Mouse (Mus musculus): ENCODE measurements at regions not wholly inside any gene's neighbourhood (a gene's known extent, or its start where the extent isn't known, plus 50 kb on each side); places are given as distances from the start of the nearest gene placed in this dataset.

DNA sequence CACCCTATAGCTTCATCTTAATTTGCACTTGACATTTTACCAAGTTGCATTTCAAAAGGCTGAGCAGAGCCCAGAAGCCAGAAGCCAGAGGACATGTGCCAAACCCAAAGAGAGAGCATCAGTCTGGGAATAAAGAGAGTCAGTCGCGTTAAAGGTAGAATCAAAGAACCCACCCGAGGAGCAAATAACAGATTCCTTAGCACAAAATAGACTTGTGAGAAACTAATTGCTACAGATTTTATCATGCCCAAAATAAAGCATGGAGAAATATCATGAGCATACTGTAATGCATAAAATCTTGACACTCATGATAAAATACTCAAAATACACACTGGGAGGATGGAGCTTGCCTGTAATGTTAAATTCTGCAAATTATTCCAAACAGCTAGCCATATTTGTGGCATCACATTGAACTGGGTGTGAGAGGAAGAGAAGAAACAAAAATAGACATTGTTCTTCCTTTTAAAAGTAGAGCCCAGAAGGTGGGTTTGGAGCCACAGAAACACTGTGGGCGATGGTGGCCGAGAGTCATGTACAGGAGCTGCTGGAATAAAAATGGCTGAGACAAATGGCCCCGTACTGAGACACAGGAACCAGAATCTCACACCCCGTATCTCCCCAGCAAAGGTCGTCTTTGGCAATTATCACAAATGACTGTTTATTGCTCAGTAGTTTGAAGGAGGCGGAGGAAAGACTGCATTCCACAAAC is 317.2 kb downstream of the Klf6 start:
- Histone ChIP-seq H3K36me3 (ENCODE audit: control insufficient read depth, insufficient read depth, low read length) (no peaks in the 10 kb centered on the region), H3K27ac (ENCODE audit: control insufficient read depth, insufficient read depth, low read depth, low read length) (no peak overlapping the region), H3K4me1 (ENCODE audit: control insufficient read depth, insufficient read depth, low read length) (no peaks in the 10 kb centered on the region), H3K27me3 (ENCODE audit: control insufficient read depth, insufficient read depth, low read length) (no peaks in the 10 kb centered on the region), H3K4me3 (ENCODE audit: control insufficient read depth, low read depth, low read length) (no peak overlapping the region)
- TF ChIP-seq CTCF (IDR thresholded peaks at IDR 0.05; ENCODE audit: control insufficient read depth, insufficient read depth, insufficient replicate concordance, low read depth, low read length): no peak
- no peak for TF ChIP-seq POLR2A (IDR thresholded peaks at IDR 0.05; ENCODE audit: control insufficient read depth, low read depth, low read length)

DNA sequence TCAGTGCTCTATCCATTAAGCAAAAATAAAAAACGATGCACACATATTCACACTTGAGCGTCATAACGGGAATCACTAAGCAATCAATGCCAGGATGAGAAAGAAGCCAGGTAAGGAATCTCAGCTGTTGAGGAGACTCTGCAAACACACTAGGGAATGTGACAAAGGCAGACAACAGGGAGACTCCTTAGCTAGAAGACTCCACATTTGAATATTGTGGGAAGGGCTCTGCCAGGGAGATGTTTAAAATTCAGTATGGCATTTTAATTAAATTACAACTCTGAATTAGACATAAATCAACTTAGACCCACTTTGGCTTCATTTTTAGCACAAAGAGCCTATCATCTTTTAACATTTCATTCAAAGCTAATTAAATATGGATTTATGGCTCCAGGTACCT is 327.9 kb downstream of the Klf6 start:
- Histone ChIP-seq H3K4me3 (ENCODE audit: control insufficient read depth, low read depth, low read length) (no peak overlapping the region), H3K4me1 (ENCODE audit: control insufficient read depth, insufficient read depth, low read length) (no peaks in the 10 kb centered on the region), H3K27ac (ENCODE audit: control insufficient read depth, insufficient read depth, low read depth, low read length) (no peak overlapping the region), H3K36me3 (ENCODE audit: control insufficient read depth, insufficient read depth, low read length) (no peaks in the 10 kb centered on the region), H3K27me3 (ENCODE audit: control insufficient read depth, insufficient read depth, low read length) (no peaks in the 10 kb centered on the region)
- no peak for TF ChIP-seq POLR2A (IDR thresholded peaks at IDR 0.05; ENCODE audit: control insufficient read depth, low read depth, low read length)
- TF ChIP-seq CTCF (IDR thresholded peaks at IDR 0.05; ENCODE audit: control insufficient read depth, insufficient read depth, insufficient replicate concordance, low read depth, low read length): no peak

DNA sequence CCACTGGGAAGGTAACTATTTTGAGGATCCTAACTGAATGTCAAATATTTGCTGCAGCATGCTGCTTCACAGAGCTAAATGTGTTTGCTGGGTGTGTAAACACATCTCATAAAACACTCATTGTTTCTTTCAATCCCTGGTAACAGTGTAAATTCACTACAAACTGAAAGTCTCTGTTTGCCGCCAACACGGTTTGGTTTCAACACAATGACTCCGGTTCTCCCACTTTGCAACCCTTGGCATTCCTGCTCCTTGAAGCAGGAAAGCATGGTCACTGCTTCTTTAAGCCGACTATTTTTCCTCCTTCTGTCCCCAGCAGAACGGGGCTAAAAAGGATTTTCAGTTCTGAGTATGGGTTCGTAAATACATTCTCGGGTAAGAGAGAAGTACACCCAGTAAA is 328.3 kb downstream of the Klf6 start:
- Histone ChIP-seq H3K27me3 (ENCODE audit: control insufficient read depth, insufficient read depth, low read length) (no peaks in the 10 kb centered on the region), H3K4me3 (ENCODE audit: control insufficient read depth, low read depth, low read length) (no peak overlapping the region), H3K27ac (ENCODE audit: control insufficient read depth, insufficient read depth, low read depth, low read length) (no peak overlapping the region), H3K36me3 (ENCODE audit: control insufficient read depth, insufficient read depth, low read length) (no peaks in the 10 kb centered on the region), H3K4me1 (ENCODE audit: control insufficient read depth, insufficient read depth, low read length) (no peaks in the 10 kb centered on the region)
- TF ChIP-seq CTCF (IDR thresholded peaks at IDR 0.05; ENCODE audit: control insufficient read depth, insufficient read depth, insufficient replicate concordance, low read depth, low read length): no peak
- TF ChIP-seq POLR2A (IDR thresholded peaks at IDR 0.05; ENCODE audit: control insufficient read depth, low read depth, low read length): no peak

DNA sequence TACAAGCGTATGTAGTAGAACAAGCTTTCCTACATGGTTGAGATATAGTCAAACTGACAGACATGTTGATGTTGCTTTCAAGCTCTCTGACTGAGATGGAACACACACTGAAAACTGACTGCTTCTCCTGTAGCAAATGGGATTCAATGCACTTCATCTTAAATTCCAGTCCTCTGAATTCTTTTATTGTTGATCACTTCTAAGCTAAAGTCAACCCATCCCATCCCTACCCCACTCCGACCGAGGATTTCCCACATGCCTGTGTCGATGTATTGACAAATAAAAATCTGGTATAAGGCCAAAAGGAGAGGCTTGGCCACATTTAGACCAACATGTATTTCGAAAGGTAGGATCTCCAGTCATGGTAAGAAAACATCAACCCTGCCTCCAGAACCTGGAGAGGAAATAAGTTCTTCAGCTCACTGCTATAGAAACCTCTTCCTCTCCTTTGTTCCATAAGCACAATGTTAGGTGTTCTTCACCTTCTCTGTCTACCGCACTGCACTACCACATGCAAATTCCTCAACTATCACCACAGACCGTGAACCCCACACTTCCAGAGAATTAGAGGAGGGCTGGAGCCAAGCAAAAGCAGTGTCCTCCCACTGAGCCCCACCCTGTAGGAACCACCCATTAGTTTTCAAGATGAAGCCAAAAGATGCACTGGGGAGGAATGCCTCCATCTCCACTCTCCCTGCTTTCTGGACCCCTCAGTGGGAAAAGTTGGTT is 330.1 kb downstream of the Klf6 start:
- H3K27me3 ChIP-seq (ENCODE audit: control insufficient read depth, insufficient read depth, low read length): no peaks in the 10 kb centered on the region
- no peak overlapping the region for H3K27ac ChIP-seq (ENCODE audit: control insufficient read depth, insufficient read depth, low read depth, low read length)
- no peak overlapping the region for H3K4me3 ChIP-seq (ENCODE audit: control insufficient read depth, low read depth, low read length)
- TF ChIP-seq CTCF (IDR thresholded peaks at IDR 0.05; ENCODE audit: control insufficient read depth, insufficient read depth, insufficient replicate concordance, low read depth, low read length) (no peak), POLR2A (IDR thresholded peaks at IDR 0.05; ENCODE audit: control insufficient read depth, low read depth, low read length) (no peak)
- no peaks in the 10 kb centered on the region for H3K4me1 ChIP-seq (ENCODE audit: control insufficient read depth, insufficient read depth, low read length)
- no peaks in the 10 kb centered on the region for H3K36me3 ChIP-seq (ENCODE audit: control insufficient read depth, insufficient read depth, low read length)

DNA sequence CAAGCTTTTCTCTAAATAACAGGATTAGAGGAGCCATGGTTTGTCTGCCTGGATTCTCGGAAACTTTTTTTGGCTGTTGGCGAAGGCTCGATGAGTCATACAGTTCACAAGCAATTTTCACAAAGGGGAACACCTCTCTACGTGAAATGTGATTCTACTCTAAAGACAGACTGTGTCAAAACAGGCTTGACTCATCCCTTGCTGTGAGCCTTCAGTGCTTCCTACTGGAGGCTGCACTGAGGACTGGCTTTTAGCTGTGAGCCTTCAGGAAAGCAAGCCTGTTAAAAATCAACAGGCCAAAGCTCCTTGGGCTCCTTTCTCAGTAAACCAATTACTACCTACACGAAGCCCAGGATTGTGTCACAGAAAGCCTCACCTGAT is 330.6 kb downstream of the Klf6 start:
- H3K4me1 ChIP-seq (ENCODE audit: control insufficient read depth, insufficient read depth, low read length): no peaks in the 10 kb centered on the region
- H3K27ac ChIP-seq (ENCODE audit: control insufficient read depth, insufficient read depth, low read depth, low read length): no peak overlapping the region
- H3K27me3 ChIP-seq (ENCODE audit: control insufficient read depth, insufficient read depth, low read length): no peaks in the 10 kb centered on the region
- H3K36me3 ChIP-seq (ENCODE audit: control insufficient read depth, insufficient read depth, low read length): no peaks in the 10 kb centered on the region
- TF ChIP-seq CTCF (IDR thresholded peaks at IDR 0.05; ENCODE audit: control insufficient read depth, insufficient read depth, insufficient replicate concordance, low read depth, low read length): no peak
- TF ChIP-seq POLR2A (IDR thresholded peaks at IDR 0.05; ENCODE audit: control insufficient read depth, low read depth, low read length): no peak
- no peak overlapping the region for H3K4me3 ChIP-seq (ENCODE audit: control insufficient read depth, low read depth, low read length)

DNA sequence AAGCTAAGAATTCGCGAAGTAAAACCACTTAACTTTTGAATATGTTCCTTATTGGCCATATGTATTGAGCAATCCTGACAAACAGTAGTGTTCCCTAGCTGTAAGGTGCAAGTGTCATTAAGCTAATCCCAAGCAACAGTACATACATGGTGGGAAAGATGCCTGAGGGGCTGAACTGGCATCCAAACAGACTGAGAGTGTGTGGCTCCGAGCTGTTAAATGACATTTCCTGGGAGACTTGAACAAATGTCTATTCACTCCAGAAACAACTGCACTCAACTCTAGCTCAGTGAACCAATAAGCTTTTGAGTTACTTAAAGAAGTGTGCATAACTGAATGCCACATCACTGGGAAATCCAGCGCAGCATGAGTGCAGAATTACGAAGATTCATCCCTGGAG is 335.4 kb downstream of the Klf6 start:
- no peak overlapping the region for H3K4me3 ChIP-seq (ENCODE audit: control insufficient read depth, low read depth, low read length)
- H3K27me3 ChIP-seq (ENCODE audit: control insufficient read depth, insufficient read depth, low read length): no peaks in the 10 kb centered on the region
- H3K4me1 ChIP-seq (ENCODE audit: control insufficient read depth, insufficient read depth, low read length): no peaks in the 10 kb centered on the region
- H3K36me3 ChIP-seq (ENCODE audit: control insufficient read depth, insufficient read depth, low read length): no peaks in the 10 kb centered on the region
- TF ChIP-seq POLR2A (IDR thresholded peaks at IDR 0.05; ENCODE audit: control insufficient read depth, low read depth, low read length): no peak
- no peak for TF ChIP-seq CTCF (IDR thresholded peaks at IDR 0.05; ENCODE audit: control insufficient read depth, insufficient read depth, insufficient replicate concordance, low read depth, low read length)
- H3K27ac ChIP-seq (ENCODE audit: control insufficient read depth, insufficient read depth, low read depth, low read length): no peak overlapping the region

DNA sequence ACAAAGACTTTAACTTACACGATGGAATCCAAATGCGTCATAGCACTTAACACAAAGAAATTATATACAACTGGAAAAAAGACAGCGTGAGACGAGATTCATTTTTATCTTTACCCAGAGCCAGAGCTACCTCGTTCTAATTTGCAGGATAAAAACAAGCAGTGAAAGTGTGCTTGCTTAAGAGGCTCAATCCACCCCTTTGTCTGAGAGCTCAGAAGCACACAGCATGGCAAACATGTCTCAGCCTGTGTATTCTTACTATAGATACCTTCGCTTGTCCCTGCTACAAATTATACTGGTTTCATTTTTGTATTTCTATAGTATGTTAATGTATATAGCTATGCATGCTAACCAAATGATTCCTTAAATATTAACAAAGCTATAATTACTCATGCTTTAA is 337.8 kb downstream of the Klf6 start:
- no peak for TF ChIP-seq POLR2A (IDR thresholded peaks at IDR 0.05; ENCODE audit: control insufficient read depth, low read depth, low read length)
- TF ChIP-seq CTCF (IDR thresholded peaks at IDR 0.05; ENCODE audit: control insufficient read depth, insufficient read depth, insufficient replicate concordance, low read depth, low read length): no peak
- H3K36me3 ChIP-seq (ENCODE audit: control insufficient read depth, insufficient read depth, low read length): no peaks in the 10 kb centered on the region
- H3K4me3 ChIP-seq (ENCODE audit: control insufficient read depth, low read depth, low read length): no peak overlapping the region
- H3K27me3 ChIP-seq (ENCODE audit: control insufficient read depth, insufficient read depth, low read length): no peaks in the 10 kb centered on the region
- H3K27ac ChIP-seq (ENCODE audit: control insufficient read depth, insufficient read depth, low read depth, low read length): no peak overlapping the region
- H3K4me1 ChIP-seq (ENCODE audit: control insufficient read depth, insufficient read depth, low read length): no peaks in the 10 kb centered on the region
